Mouse (Mus musculus): ENCODE results near the gene Pbx2. TPM values are rescaled to one million over a fixed set of nuclear protein-coding genes. Genes with fewer than 3 reads are reported as not detected.
A peak's percentile ranks its signal among the peaks of the same experiment; 100 is the strongest.

Pbx2 gene
- total RNA-seq, 2 experiments from 2014 or later, result 12.1 to 13.6 TPM

DNA sequence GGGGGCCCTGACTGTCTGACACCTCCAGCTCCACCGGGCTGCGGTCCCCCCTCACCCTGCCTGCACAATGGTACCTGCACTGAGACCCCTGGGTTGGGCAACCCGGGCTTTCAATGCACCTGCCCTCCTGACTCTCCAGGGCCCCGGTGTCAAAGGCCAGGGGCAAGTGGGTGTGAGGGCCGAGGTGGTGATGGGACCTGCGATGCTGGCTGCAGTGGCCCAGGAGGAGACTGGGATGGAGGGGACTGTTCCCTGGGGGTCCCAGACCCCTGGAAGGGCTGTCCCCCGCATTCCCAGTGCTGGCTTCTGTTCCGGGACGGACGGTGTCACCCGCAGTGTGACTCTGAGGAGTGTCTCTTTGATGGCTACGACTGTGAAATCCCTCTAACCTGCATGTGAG lies 8.5 kb upstream of the Pbx2 start:
- DNase-seq, result no peak

DNA sequence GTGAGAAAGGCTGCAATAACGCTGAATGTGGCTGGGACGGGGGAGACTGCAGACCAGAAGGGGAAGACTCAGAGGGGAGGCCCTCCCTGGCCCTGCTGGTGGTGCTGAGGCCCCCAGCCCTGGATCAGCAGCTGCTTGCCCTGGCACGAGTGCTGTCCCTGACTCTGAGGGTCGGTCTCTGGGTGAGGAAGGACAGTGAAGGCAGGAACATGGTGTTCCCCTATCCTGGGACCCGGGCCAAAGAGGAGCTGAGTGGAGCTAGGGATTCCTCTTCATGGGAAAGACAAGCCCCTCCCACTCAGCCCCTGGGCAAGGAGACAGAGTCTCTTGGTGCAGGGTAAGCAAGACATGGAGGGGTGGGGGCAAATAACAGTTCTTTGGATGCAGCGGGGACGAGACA lies 7.7 kb upstream of the Pbx2 start:
- DNase-seq, result no peak

DNA sequence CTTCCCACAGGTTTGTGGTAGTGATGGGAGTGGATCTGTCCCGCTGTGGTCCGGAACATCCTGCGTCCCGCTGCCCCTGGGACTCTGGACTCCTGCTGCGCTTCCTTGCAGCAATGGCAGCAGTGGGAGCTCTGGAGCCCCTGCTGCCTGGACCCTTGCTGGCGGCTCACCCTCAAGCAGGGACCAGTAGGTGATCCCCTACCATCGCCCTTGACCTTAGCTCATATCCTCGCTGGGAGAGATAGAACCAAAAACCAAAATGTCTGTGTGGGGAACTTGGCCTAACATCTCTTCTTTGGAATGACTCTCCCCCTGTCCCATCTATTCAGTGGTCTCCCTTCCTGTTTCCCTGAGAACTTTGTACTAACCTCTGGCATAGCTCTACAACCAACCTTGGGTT lies 7.2 kb upstream of the Pbx2 start:
- DNase-seq, result no peak

GRCm38 (mm10) chr17:34585121-34585520 lies 5.9 kb upstream of the Pbx2 start:
- no peak for DNase-seq

DNA sequence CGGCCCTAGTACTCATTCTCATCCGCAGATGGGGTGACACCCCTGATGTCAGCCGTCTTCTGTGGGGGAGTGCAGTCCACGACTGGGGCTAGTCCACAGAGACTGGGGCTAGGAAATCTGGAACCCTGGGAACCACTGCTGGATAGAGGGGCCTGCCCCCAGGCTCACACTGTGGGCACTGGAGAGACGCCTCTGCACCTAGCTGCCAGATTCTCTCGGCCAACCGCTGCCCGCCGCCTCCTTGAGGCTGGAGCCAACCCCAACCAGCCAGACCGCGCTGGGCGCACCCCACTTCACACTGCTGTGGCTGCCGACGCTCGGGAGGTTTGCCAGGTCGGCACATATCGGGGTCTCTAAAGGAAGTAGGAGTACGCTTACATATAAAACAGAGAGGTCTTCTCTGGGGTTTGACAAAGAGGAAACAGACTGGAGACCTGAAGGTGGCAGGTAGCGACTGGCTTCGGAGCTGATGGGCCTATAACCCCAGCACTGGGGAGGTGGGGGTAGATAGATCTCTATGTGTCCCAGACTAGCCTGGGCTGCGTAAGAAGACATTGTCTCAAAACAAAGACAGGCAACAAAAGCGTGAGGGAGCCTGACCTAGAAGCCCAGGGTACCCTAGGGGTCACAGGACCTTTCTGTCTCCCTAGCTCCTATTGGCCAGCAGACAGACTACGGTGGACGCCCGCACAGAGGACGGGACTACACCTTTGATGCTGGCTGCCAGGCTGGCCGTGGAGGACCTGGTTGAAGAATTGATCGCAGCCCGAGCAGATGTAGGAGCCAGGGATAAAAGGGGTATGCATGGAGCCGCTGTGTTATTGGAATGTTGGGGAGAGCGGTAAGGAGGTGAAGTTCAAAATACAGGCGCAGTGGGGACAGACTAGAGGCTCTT lies 4.9 kb upstream of the Pbx2 start:
- no peak for DNase-seq

- no peak for DNase-seq
Observed at GRCm38 (mm10) chr17:34586796-34587422, 4.2 kb upstream of the Pbx2 start.

DNA sequence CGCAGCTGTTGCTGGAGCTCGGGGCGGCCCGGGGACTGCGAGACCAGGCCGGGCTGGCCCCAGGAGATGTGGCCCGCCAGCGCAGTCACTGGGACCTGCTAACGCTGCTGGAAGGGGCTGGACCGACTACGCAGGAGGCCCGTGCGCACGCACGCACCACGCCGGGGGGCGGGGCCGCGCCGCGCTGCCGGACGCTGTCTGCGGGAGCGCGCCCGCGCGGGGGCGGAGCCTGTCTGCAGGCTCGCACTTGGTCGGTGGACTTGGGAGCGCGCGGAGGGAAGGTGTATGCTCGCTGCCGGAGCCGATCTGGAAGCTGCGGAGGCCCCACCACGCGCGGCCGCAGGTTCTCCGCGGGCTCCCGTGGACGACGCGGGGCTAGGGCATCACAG lies 3.6 kb upstream of the Pbx2 start:
- peak; percentile 97 for DNase-seq

- no peak for DNase-seq
Observed at GRCm38 (mm10) chr17:34587814-34588213, 3.3 kb upstream of the Pbx2 start.

DNA sequence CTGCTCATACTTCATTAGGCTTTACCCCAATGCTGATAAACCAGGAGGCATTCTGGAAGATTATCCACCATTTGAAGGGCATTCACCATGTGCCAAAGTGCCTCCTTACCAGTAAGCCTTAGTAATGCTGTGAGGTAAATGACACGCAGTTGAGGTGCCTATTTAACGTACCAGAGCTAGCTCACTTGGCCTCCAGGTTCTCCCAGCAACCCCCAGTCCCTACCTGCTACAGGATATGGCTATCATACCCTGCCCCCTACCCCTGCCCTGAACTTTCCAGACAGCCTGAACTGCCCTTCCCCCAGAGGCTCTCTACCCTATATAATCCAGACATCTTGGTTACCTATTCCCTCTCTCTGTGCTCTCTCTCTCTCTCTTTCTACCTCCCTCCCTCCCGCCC lies 2.3 kb upstream of the Pbx2 start:
- DNase-seq, result no peak

DNA sequence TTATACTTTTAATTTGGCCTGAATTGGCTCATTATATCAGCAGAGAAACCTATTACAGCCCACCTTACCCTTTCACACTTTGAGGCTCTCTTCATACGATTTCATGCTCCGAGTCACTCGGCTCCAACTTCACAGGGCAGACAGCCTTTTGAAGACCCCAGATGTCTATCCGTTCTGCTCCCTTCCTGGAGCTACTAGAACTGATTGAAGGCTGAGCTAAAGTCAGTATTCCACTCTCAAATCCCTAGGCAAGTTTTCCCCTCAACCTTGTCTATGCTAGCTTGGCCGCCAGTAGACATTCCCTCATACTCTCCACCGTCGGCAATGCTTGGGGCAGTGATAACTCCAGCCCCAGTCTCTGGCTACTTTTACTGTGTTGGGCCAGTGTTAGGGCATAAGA lies 1.9 kb upstream of the Pbx2 start:
- DNase-seq, result no peak

GRCm38 (mm10) chr17:34589681-34590101 lies 1.4 kb upstream of the Pbx2 start, which contains the start of gene Gpsm3:
Gene Gpsm3, plus strand, starts transcription at chr17:34589806.
- peak; percentile 78 for DNase-seq

DNA sequence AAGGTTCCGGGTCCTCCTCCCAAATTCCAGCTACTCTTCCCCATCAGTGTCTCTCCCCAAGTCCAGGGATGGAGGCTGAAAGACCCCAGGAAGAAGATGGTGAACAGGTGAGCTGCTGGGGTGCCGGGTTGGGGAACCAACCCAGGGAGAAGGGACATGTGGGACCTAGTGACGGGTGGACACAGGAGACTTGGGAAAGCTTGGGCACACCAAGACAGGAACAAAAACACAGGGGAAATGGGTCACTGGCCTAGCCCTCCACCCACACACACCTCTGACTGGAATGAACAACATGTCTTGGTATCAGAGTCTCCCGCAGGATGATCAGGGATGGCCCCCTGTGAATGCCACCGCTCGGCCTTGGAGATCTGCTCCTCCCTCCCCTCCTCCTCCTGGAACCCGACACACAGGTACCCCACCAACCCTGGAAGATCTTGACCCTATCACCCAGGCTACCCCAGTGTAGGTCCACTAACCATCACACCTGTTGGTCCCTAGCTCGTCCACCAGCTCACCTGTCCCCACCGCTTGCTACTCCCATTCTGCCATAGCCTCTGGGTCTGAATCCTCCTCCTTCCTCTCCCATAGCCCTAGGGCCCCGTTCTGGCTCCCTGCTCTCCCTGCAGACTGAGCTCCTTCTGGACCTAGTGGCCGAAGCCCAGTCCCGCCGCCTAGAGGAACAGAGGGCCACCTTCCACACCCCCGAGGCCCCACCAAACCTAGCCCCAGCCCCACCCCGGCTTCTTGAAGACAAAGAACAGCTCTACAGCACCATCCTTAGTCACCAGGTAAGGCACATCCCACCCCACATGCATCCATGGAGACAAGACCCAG lies 695 bp upstream of the Pbx2 start:
- no peak for DNase-seq

- DNase-seq, result peak; percentile 91
Observed at GRCm38 (mm10) chr17:34591994-34592375, 919 bp downstream of the Pbx2 start.

GRCm38 (mm10) chr17:34592581-34593549 lies 1.8 kb downstream of the Pbx2 start:
- no peak for DNase-seq

DNA sequence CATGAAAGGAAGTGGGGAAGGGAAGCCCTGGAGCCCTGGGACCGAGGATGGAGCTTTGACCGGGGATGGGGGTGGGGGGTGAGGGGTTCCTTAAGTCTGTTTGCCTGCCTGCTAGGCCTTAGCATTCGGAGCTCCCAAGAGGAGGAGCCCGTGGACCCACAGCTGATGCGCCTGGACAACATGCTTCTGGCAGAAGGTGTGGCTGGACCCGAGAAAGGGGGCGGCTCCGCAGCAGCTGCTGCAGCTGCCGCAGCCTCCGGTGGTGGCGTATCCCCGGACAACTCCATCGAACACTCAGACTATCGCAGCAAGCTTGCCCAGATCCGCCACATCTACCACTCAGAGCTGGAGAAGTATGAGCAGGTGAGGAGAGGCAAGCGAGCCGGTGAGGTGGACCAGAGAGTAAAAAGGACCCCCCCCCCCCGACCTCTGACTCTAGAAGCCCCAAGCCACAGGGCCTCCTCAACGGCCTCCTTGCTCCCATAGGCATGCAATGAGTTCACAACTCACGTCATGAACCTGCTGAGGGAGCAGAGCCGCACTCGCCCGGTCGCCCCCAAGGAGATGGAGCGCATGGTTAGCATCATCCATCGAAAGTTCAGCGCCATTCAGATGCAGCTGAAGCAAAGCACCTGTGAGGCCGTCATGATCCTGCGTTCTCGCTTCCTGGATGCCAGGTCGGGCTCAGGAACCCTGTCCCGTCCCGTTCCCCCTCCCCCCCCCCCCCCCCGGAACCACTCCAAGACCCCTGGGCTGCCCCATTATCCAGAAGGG lies 2.9 kb downstream of the Pbx2 start:
- no peak for DNase-seq

GRCm38 (mm10) chr17:34596098-34596497 lies 5.0 kb downstream of the Pbx2 start:
- DNase-seq, result no peak

GRCm38 (mm10) chr17:34597566-34598095 lies 6.6 kb downstream of the Pbx2 start, which contains the start of gene Ager:
Gene Ager, plus strand, starts transcription at chr17:34597862.
- no peak for DNase-seq

GRCm38 (mm10) chr17:34599891-34600290 lies 8.8 kb downstream of the Pbx2 start:
- no peak for DNase-seq

- DNase-seq, result no peak
Observed at GRCm38 (mm10) chr17:34601796-34602195, 10.7 kb downstream of the Pbx2 start.

GRCm38 (mm10) chr17:34603375-34604060 lies 12.5 kb downstream of the Pbx2 start, which contains the start of gene Rnf5:
Gene Rnf5, minus strand, starts transcription at chr17:34603690.
- peak; percentile 99 for DNase-seq

Measured in gastrocnemius, postnatal 25 days (tissue).